Mouse (Mus musculus) C2C12 (cell line): ENCODE results near the gene Map4.

ENCODE experiments used
- CEBPB ChIP-seq: IDR thresholded peaks from one replicate; pipeline ENCODE4 v1.6.1; 2011; ENCODE audit warnings: low read depth, mild to moderate bottlenecking, control low read depth, moderate library complexity
- CTCF ChIP-seq: IDR thresholded peaks from one replicate; pipeline ENCODE4 v1.5.1; 2011; ENCODE audit not compliant: control insufficient read depth, insufficient read depth, insufficient read length
- FOSL1 ChIP-seq: IDR thresholded peaks from one replicate; pipeline ENCODE4 v1.8.0; 2011; ENCODE audit warnings: mild to moderate bottlenecking, low read length; ENCODE audit not compliant: poor library complexity, insufficient read depth, severe bottlenecking
- MAX ChIP-seq: IDR thresholded peaks from one replicate; pipeline ENCODE4 v1.6.1; 2011; ENCODE audit warnings: mild to moderate bottlenecking, control low read depth
- MYOG ChIP-seq: IDR thresholded peaks from one replicate; pipeline ENCODE4 v1.6.1; 2011; ENCODE audit not compliant: control insufficient read depth, insufficient read length; ENCODE audit errors: extremely low read depth
- USF1 ChIP-seq: IDR thresholded peaks from one replicate; pipeline ENCODE4 v1.6.1; 2011; ENCODE audit warnings: low read depth, mild to moderate bottlenecking, control low read depth, moderate library complexity

DNA sequence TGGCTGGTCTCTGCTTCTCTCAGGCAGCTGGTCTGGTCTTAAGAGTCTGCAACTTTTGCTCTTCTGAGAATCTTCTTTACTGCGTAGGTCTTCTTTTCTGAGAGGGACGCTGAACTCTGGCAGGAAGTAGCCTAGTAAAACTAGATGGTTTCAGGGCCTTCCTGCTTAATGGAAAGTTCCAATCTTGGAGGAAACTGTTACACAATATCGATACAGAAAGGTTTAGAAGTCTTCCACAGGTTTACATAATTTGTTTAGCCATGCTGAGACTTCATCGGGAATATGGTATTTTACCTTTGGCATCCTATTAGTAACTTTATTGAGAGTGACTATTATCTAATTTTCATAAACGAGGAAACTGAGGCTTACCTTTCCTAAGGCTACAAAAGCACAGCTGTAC is 1.2 kb upstream of the Map4 start:
- TF ChIP-seq CTCF (no peak), MAX (no peak), FOSL1 (no peak), MYOG (no peak), CEBPB (no peak), USF1 (no peak)
